Mouse (Mus musculus): ENCODE data around the gene Map4k5. TPM values are rescaled to one million over a fixed set of nuclear protein-coding genes. Genes with fewer than 3 reads are reported as not detected.

Map4k5 gene
- polyA plus RNA-seq (2012; rRNA removed) = 20.4 and 25.7 TPM in 2 replicates

DNA sequence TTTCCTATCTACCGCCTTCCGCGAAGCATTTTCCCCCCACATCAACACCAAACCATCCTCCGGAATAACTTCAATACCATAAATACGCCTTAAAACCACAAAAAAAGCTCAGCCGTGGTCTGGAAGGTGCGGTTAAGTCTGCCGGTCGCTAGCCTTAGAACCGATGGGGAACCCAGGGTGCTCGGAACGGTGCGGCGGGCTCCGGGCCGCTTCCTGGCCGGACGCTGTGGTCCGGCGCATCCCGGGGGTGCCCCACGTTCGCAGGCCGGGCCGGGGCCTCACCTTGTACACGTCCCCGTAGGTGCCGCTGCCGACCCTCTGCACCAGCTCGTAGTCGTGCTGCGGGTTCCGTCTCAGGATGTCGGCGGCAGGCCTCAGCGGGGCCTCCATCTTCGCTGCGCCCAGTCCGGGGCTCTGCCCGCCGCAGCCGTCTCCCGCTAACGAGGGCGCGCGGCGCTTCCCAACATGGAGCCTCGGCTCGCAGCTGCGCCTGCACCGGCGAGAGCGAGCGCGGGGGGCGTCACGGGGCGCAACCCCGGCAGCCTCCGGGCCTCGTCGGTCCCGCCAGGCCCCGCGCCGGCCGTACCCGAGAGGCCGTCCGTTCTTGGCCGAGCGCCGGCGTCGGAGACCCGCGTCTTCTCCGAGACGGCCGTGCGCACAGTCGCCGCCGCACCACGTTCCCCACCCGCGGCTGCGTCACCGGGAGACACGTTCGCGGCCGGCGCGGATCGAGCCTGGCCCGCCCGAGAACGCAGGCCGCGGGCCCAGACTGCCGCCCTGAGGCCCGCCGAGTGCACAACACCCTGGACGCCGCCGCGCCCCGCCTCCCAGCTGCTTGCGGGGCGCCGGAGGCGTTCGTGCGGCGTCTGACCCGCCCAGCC lies at the start of gene Map4k5, which contains the start of gene Atl1:
Gene Map4k5, minus strand, starts transcription at position 830 of the 881 bp plus-strand sequence.
Gene Atl1, plus strand, starts transcription at position 244 of the 881 bp plus-strand sequence.
- peak; percentile 71 for TF ChIP-seq POLR2A (IDR thresholded peaks at IDR 0.05; ENCODE audit: borderline replicate concordance, extremely low read depth, insufficient read depth, insufficient read length, poor library complexity, severe bottlenecking)
- TF ChIP-seq CTCF (IDR thresholded peaks at IDR 0.05; ENCODE audit: borderline replicate concordance, extremely low read depth, insufficient read depth, insufficient read length) = peak; percentile 61
- peak; percentile 94 for DNase-seq (ENCODE audit: low read depth)

DNA sequence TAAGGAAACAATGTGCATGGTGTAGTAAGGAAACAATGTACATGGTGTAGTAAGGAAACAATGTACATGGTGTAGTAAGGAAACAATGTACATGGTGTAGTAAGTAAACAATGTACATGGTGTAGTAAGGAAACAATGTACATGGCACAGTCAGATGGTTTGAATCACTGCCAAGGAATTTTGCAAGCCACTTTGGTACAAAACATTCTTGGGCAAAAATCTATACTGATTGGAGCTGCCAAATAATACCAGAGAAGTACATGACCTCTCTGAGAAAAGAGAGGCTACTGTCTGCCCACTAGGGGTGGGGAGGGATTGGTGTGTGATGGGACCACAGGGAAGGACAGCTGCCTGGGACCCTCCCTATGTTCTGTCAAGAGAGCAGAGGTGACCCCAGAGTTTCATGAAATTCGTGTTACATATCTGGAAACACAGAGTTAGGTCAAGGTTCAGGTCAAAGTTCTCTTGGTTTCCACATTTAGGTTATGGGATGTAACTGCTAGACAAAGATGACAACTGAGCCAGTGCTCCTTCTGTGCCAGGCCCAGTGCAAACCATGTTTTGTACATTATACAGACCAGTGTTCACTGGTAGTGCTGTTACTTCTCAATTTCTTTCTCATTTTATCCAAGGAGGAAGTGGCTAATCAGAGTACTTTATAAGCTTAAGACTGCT lies 48.8 kb upstream of the Map4k5 start:
- no peak for DNase-seq (ENCODE audit: low read depth)
- TF ChIP-seq CTCF (IDR thresholded peaks at IDR 0.05; ENCODE audit: borderline replicate concordance, extremely low read depth, insufficient read depth, insufficient read length) (no peak), POLR2A (IDR thresholded peaks at IDR 0.05; ENCODE audit: borderline replicate concordance, extremely low read depth, insufficient read depth, insufficient read length, poor library complexity, severe bottlenecking) (no peak)

DNA sequence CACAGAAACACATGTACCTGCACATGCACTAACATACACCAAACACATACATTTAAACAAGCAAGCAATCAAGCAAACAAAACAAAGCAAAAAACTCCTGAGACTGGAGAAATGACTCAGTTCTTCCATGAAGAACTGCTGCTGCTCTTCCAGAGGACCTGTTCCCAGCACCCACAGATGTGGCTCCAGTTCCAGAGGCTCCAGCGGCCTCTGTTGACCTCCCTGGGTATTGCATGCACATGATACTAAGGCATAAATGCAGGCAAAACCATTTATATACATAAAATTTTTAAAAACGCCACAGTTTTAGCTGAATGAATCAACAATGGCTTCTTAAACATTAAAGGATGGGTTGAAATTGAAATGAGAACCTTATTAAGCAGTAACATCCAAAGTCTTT lies 46.3 kb upstream of the Map4k5 start:
- DNase-seq (ENCODE audit: low read depth) = no peak
- TF ChIP-seq CTCF (IDR thresholded peaks at IDR 0.05; ENCODE audit: borderline replicate concordance, extremely low read depth, insufficient read depth, insufficient read length) (no peak), POLR2A (IDR thresholded peaks at IDR 0.05; ENCODE audit: borderline replicate concordance, extremely low read depth, insufficient read depth, insufficient read length, poor library complexity, severe bottlenecking) (no peak)

DNA sequence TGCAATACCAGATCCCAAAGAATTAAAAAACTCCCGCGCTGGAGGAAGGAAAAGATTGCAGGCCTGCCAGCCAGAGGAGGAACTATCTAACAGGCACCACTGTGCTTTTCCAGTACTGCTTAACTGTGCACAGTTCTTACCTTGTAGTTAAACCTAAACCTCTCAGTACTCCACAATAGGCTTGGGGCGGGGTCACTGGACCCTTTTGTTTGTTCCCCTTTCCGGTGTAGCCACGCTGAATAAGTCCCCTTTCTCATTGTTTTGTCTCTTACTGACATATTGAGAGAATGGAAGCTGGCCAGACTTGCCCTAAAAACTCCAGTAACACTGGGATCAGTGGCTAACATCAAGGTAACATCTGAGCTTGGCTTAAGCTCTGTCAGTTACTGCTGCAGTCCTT lies 44.7 kb upstream of the Map4k5 start:
- DNase-seq (ENCODE audit: low read depth) = no peak
- TF ChIP-seq CTCF (IDR thresholded peaks at IDR 0.05; ENCODE audit: borderline replicate concordance, extremely low read depth, insufficient read depth, insufficient read length) = no peak
- no peak for TF ChIP-seq POLR2A (IDR thresholded peaks at IDR 0.05; ENCODE audit: borderline replicate concordance, extremely low read depth, insufficient read depth, insufficient read length, poor library complexity, severe bottlenecking)

DNA sequence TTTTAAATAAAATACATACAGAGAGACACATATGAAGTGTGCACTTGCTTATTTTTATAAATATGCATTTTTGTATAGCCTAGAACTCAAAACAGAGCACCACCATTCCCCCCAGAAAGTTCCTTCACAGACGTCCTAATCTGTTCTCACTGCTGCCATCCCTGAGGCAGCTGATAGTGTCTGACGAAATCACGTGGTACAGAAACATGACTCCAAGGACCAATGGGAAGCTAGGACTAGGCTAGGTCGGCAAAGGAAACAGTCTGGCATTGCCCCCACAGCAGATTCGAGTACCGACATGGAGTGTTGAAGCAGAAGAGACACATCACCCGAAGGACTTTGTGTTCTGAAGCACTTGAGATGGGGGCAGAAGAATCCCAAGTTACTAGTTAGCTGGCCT lies 33.7 kb upstream of the Map4k5 start:
- TF ChIP-seq POLR2A (IDR thresholded peaks at IDR 0.05; ENCODE audit: borderline replicate concordance, extremely low read depth, insufficient read depth, insufficient read length, poor library complexity, severe bottlenecking) (no peak), CTCF (IDR thresholded peaks at IDR 0.05; ENCODE audit: borderline replicate concordance, extremely low read depth, insufficient read depth, insufficient read length) (no peak)
- no peak for DNase-seq (ENCODE audit: low read depth)

- TF ChIP-seq POLR2A (IDR thresholded peaks at IDR 0.05; ENCODE audit: borderline replicate concordance, extremely low read depth, insufficient read depth, insufficient read length, poor library complexity, severe bottlenecking) (no peak), CTCF (IDR thresholded peaks at IDR 0.05; ENCODE audit: borderline replicate concordance, extremely low read depth, insufficient read depth, insufficient read length) (peak; percentile 75; the same call in 1 of the 2 replicates)
- DNase-seq (ENCODE audit: low read depth) = peak; percentile 73
These were observed 31.0 kb upstream of the Map4k5 start for GRCm38 (mm10) chr12:69924012-69924411.

DNA sequence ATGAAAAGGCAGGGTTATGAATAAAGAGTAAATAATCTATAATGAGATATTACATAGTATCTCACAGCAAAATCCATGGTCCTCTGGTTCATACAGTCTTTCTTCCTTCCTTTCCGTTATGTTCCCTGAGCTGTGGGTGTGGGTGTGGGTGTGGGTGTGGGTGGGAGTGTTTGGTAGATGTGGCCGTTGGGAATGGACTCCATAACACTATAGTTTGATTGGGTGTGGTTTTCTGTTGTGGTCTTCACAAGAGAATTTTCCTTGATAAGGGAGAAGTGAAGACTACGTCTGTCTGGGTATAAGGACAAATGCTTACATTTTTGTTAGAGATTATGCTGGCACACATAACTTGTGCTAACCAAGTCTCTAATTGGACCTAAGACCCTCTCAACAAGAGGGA lies 30.6 kb upstream of the Map4k5 start:
- DNase-seq (ENCODE audit: low read depth) = no peak
- TF ChIP-seq CTCF (IDR thresholded peaks at IDR 0.05; ENCODE audit: borderline replicate concordance, extremely low read depth, insufficient read depth, insufficient read length) = no peak
- no peak for TF ChIP-seq POLR2A (IDR thresholded peaks at IDR 0.05; ENCODE audit: borderline replicate concordance, extremely low read depth, insufficient read depth, insufficient read length, poor library complexity, severe bottlenecking)

DNA sequence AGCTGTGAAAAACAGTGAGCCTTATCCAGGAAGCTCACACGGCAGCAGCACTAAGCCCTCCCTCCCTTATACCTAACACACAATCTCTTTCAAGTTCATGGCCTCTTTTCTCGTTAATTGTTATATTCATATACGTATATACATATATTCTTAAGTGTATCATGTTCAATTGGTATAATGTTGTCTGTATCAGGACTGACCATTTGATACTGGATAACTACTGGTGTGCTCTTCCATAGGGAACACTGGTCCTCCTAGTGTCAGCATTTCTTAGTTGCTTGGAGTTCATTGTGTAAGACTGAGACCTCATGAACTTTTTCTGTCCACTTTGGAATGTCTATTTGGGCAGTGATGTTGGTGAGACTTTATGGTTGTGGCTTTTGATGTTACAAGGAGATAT lies 30.1 kb upstream of the Map4k5 start:
- DNase-seq (ENCODE audit: low read depth) = no peak
- TF ChIP-seq POLR2A (IDR thresholded peaks at IDR 0.05; ENCODE audit: borderline replicate concordance, extremely low read depth, insufficient read depth, insufficient read length, poor library complexity, severe bottlenecking) (no peak), CTCF (IDR thresholded peaks at IDR 0.05; ENCODE audit: borderline replicate concordance, extremely low read depth, insufficient read depth, insufficient read length) (no peak)

DNA sequence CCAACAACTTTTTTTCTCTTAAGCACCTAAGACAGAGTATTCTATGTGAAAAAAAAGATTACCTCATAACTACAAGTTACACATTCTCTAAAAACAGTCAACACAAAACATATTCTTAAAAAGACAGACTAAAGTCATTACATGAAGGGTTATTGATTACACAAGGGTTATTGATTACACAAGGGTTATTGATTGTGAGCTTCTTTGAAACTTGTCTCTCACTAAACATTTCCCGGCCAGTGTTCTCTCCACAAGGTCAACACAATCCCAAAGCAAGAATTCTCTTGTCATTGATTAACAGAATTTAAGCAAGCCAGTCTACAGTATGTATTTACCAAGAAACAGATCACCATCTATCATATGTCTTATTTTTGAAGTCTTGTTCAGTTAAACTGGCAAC lies 29.1 kb upstream of the Map4k5 start:
- TF ChIP-seq POLR2A (IDR thresholded peaks at IDR 0.05; ENCODE audit: borderline replicate concordance, extremely low read depth, insufficient read depth, insufficient read length, poor library complexity, severe bottlenecking) (no peak), CTCF (IDR thresholded peaks at IDR 0.05; ENCODE audit: borderline replicate concordance, extremely low read depth, insufficient read depth, insufficient read length) (no peak)
- DNase-seq (ENCODE audit: low read depth) = no peak

DNA sequence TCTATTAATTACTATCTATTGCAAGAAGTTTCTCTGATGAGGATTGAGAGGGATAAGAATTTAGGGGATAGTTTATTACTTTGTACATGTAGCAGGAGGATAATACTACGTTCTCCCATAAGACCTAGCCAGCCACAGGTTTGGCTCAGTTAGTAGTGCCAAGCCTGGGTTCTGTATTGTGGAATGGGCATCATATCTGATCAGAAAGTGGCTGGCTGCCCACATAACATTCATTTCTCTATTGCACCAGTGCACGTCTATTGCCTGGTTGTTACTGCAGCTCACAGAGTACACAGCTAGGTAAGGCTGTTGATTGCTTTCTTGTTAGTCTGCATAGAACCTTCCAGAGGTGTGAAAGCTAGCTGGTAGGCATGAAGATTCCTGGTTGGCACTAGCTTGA lies 24.9 kb upstream of the Map4k5 start:
- no peak for TF ChIP-seq CTCF (IDR thresholded peaks at IDR 0.05; ENCODE audit: borderline replicate concordance, extremely low read depth, insufficient read depth, insufficient read length)
- TF ChIP-seq POLR2A (IDR thresholded peaks at IDR 0.05; ENCODE audit: borderline replicate concordance, extremely low read depth, insufficient read depth, insufficient read length, poor library complexity, severe bottlenecking) = no peak

GRCm38 (mm10) chr12:69912737-69913136 lies 19.7 kb upstream of the Map4k5 start:
- TF ChIP-seq CTCF (IDR thresholded peaks at IDR 0.05; ENCODE audit: borderline replicate concordance, extremely low read depth, insufficient read depth, insufficient read length) = no peak
- DNase-seq (ENCODE audit: low read depth) = no peak

More for the DNA sequence above, 24.9 kb upstream of the Map4k5 start:
- no peak for DNase-seq (ENCODE audit: low read depth)

Data from brain, embryonic 14.5 days (tissue).